ENCODE assay signal across 25 mouse cellular contexts in the genomic region with DNA sequence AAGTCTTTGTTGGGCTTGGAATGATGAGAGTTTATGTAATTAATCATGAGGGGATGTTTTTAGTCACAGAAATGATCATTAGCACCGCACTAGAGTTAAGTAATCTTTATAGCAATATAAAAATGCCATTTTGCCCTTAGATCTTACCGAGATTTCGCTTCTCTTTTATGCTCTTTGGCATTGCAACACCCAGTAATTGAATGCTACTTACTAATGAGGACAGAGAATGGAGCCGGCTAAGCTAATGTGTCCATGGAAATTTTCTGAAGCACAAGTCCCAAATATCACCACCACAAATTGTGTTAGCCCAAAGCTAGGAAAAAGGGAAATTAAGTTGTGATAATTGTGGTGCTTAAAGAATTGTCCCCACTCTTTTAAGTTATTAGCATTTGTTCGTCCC. TPM values are rescaled to one million over a fixed set of nuclear protein-coding genes. Genes with fewer than 3 reads are reported as not detected.
"Had no signal": no experiment of that assay in that cellular context is flagged by ENCODE, and none has a peak within 500 bp of the region (broad histone marks: within the 10 kb centered on the region; RNA-seq: fewer than 3 reads in every experiment).

No protein-coding gene starts in this region.

- H3K9ac ChIP-seq: limb, embryonic 13.5 days; liver, embryonic 12.5 days; liver, embryonic 15.5 days; stomach, embryonic 15.5 days had no signal

- H3K4me1 ChIP-seq: liver, embryonic 15.5 days had no signal

- DNase-seq: kidney, adult 18-20 months; kidney, adult 9 months; kidney, postnatal 25 days; lung, adult 18-20 months; lung, postnatal 14 days; right cerebral cortex, postnatal 25 days; spleen, adult 18-20 months; thymus, postnatal 25 days had no signal

- H3K27ac ChIP-seq: limb, embryonic 10.5 days; limb, embryonic 13.5 days; liver, embryonic 12.5 days; liver, embryonic 15.5 days; stomach, embryonic 15.5 days had no signal

- H3K4me2 ChIP-seq: liver, embryonic 12.5 days; liver, embryonic 15.5 days; stomach, embryonic 15.5 days had no signal

- H3K27me3 ChIP-seq: liver, embryonic 12.5 days; liver, embryonic 15.5 days; stomach, embryonic 15.5 days had no signal

- H3K36me3 ChIP-seq: limb, embryonic 10.5 days; limb, embryonic 13.5 days; liver, embryonic 12.5 days; liver, embryonic 15.5 days; stomach, embryonic 15.5 days had no signal

- H3K9me3 ChIP-seq: limb, embryonic 10.5 days; limb, embryonic 13.5 days; liver, embryonic 12.5 days; liver, embryonic 15.5 days; megakaryocyte, embryonic 14.5 days; stomach, embryonic 15.5 days had no signal

- H3K4me3 ChIP-seq: limb, embryonic 10.5 days; limb, embryonic 13.5 days; liver, embryonic 12.5 days; liver, embryonic 15.5 days; megakaryocyte, embryonic 14.5 days; stomach, embryonic 15.5 days had no signal

- ATAC-seq: inflammation-experienced regulatory T-cells, adult 6 months; intestine, embryonic 16.5 days; liver, embryonic 12.5 days had no signal

RNA-seq across cellular contexts. Expression of a gene that starts 34.9 kb away (rescaled TPM):
- total RNA-seq: layer of hippocampus, postnatal 25 days; left cerebral cortex, adult 18-20 months; left cerebral cortex, postnatal 25 days; midbrain, postnatal 0 days had no signal
- polyA plus RNA-seq: inflammation-experienced regulatory T-cells, adult 6 months; intestine, embryonic 16.5 days; kidney, embryonic 16.5 days; limb, embryonic 10.5 days; limb, embryonic 13.5 days; liver, embryonic 12.5 days; liver, embryonic 15.5 days; midbrain, embryonic 11.5 days; midbrain, embryonic 14.5 days; midbrain, postnatal 0 days; neural tube, embryonic 11.5 days; neural tube, embryonic 14.5 days; stomach, embryonic 15.5 days had no signal
